Mouse (Mus musculus): Measurements from ENCODE around the gene Gm10642. TPM values are rescaled to one million over a fixed set of nuclear protein-coding genes. Genes with fewer than 3 reads are reported as not detected.

Gm10642 gene
- polyA plus RNA-seq, 1 experiment from 2014 or later: 0.50 TPM

GRCm38 (mm10) chr9:70653875-70654274, 2.2 kb upstream of the Gm10642 start:
- Histone ChIP-seq H3K4me2 (ENCODE audit: low read length) (no peak overlapping the region), H3K36me3 (ENCODE audit: control insufficient read depth, insufficient read depth, low read length) (no peaks in the 10 kb centered on the region), H3K9me3 (ENCODE audit: control insufficient read depth, low read length) (no peaks in the 10 kb centered on the region), H3K27me3 (replicated peaks; ENCODE audit: control insufficient read depth, insufficient read depth, low read length) (no peaks in the 10 kb centered on the region), H3K9ac (ENCODE audit: low read length) (no peak overlapping the region), H3K27ac (ENCODE audit: low read depth) (no peak overlapping the region), H3K4me1 (replicated peaks; ENCODE audit: control insufficient read depth, insufficient read depth, low read length) (0 out of 2 replicates have a peak, but pooled peaks cover 4% of the 10 kb centered on the region), H3K4me3 (ENCODE audit: low read depth, low read length) (no peak overlapping the region)
- ATAC-seq (replicated peaks; ENCODE audit: low FRiP score, low TSS enrichment, low read depth) (no peak), DNase-seq (ENCODE audit: low spot score) (no peak)
- WGBS: 58% methylated on average over 2 of the region's 2 CpGs

- H3K4me3 ChIP-seq (ENCODE audit: low read depth, low read length): no peak overlapping the region
- 82% methylated on average over 4 of the region's 4 CpGs for WGBS
- no peak for ATAC-seq (replicated peaks; ENCODE audit: low FRiP score, low TSS enrichment, low read depth)
These were observed 1.6 kb upstream of the Gm10642 start for GRCm38 (mm10) chr9:70654496-70654895.

GRCm38 (mm10) chr9:70655764-70656129, 304 bp upstream of the Gm10642 start:
- peak overlapping the region; percentile 78; the same call in 1 of the 2 replicates for H3K9ac ChIP-seq (ENCODE audit: low read length)
- no peak for DNase-seq (ENCODE audit: low spot score)
- peak overlapping the region; percentile 80 for H3K4me2 ChIP-seq (ENCODE audit: low read length)
- peak overlapping the region; percentile 81 for H3K4me3 ChIP-seq (ENCODE audit: low read depth, low read length)
- ATAC-seq (replicated peaks; ENCODE audit: low FRiP score, low TSS enrichment, low read depth): no peak
- H3K27me3 ChIP-seq (replicated peaks; ENCODE audit: control insufficient read depth, insufficient read depth, low read length): no peaks in the 10 kb centered on the region
- no peaks in the 10 kb centered on the region for H3K9me3 ChIP-seq (ENCODE audit: control insufficient read depth, low read length)
- 32% methylated on average over 2 of the region's 2 CpGs for WGBS
- no peak overlapping the region for H3K27ac ChIP-seq (ENCODE audit: low read depth)
- H3K36me3 ChIP-seq (ENCODE audit: control insufficient read depth, insufficient read depth, low read length): no peaks in the 10 kb centered on the region
- 0 out of 2 replicates have a peak, but pooled peaks cover 4% of the 10 kb centered on the region for H3K4me1 ChIP-seq (replicated peaks; ENCODE audit: control insufficient read depth, insufficient read depth, low read length)

More at GRCm38 (mm10) chr9:70654496-70654895, 1.6 kb upstream of the Gm10642 start:
- Histone ChIP-seq H3K9me3 (ENCODE audit: control insufficient read depth, low read length) (no peaks in the 10 kb centered on the region), H3K9ac (ENCODE audit: low read length) (no peak overlapping the region), H3K27me3 (replicated peaks; ENCODE audit: control insufficient read depth, insufficient read depth, low read length) (no peaks in the 10 kb centered on the region), H3K4me1 (replicated peaks; ENCODE audit: control insufficient read depth, insufficient read depth, low read length) (0 out of 2 replicates have a peak, but pooled peaks cover 4% of the 10 kb centered on the region), H3K36me3 (ENCODE audit: control insufficient read depth, insufficient read depth, low read length) (no peaks in the 10 kb centered on the region), H3K4me2 (ENCODE audit: low read length) (no peak overlapping the region), H3K27ac (ENCODE audit: low read depth) (no peak overlapping the region)
- DNase-seq (ENCODE audit: low spot score): no peak

GRCm38 (mm10) chr9:70657013-70657967, 1.2 kb downstream of the Gm10642 start, which contains the start of gene Mindy2:
Gene Mindy2 (minus strand): TSS chr9:70657174.
- peak; percentile 98 for DNase-seq (ENCODE audit: low spot score)
- H3K4me1 ChIP-seq (replicated peaks; ENCODE audit: control insufficient read depth, insufficient read depth, low read length): 0 out of 2 replicates have a peak, but pooled peaks cover 4% of the 10 kb centered on the region
- H3K9ac ChIP-seq (ENCODE audit: low read length): peak within 1 kb of the TSS; percentile 78
- no peaks in the 10 kb centered on the region for H3K9me3 ChIP-seq (ENCODE audit: control insufficient read depth, low read length)
- H3K4me3 ChIP-seq (ENCODE audit: low read depth, low read length): peak within 1 kb of the TSS; percentile 81
- ATAC-seq (replicated peaks; ENCODE audit: low FRiP score, low TSS enrichment, low read depth): peak; percentile 98
- no peaks in the 10 kb centered on the region for H3K36me3 ChIP-seq (ENCODE audit: control insufficient read depth, insufficient read depth, low read length)
- no peaks in the 10 kb centered on the region for H3K27me3 ChIP-seq (replicated peaks; ENCODE audit: control insufficient read depth, insufficient read depth, low read length)
- H3K4me2 ChIP-seq (ENCODE audit: low read length): peak within 1 kb of the TSS; percentile 80
- peak within 1 kb of the TSS; percentile 90 for H3K27ac ChIP-seq (ENCODE audit: low read depth)
- 2% methylated on average over 67 of the region's 67 CpGs for WGBS

- WGBS: 84% methylated on average over 2 of the region's 2 CpGs
- ATAC-seq (replicated peaks; ENCODE audit: low FRiP score, low TSS enrichment, low read depth): no peak
These were observed 2.2 kb downstream of the Gm10642 start for GRCm38 (mm10) chr9:70658266-70658665.

GRCm38 (mm10) chr9:70664847-70665246, 8.8 kb downstream of the Gm10642 start:
- no peak overlapping the region for H3K4me3 ChIP-seq (ENCODE audit: low read depth, low read length)
- ATAC-seq (replicated peaks; ENCODE audit: low FRiP score, low TSS enrichment, low read depth) (no peak), DNase-seq (ENCODE audit: low spot score) (no peak)
- H3K9ac ChIP-seq (ENCODE audit: low read length): no peak overlapping the region
- no peak overlapping the region for H3K4me2 ChIP-seq (ENCODE audit: low read length)
- no peaks in the 10 kb centered on the region for H3K4me1 ChIP-seq (replicated peaks; ENCODE audit: control insufficient read depth, insufficient read depth, low read length)
- H3K27ac ChIP-seq (ENCODE audit: low read depth): no peak overlapping the region
- no peaks in the 10 kb centered on the region for H3K27me3 ChIP-seq (replicated peaks; ENCODE audit: control insufficient read depth, insufficient read depth, low read length)
- WGBS: 80% methylated on average over 4 of the region's 4 CpGs
- no peaks in the 10 kb centered on the region for H3K36me3 ChIP-seq (ENCODE audit: control insufficient read depth, insufficient read depth, low read length)
- H3K9me3 ChIP-seq (ENCODE audit: control insufficient read depth, low read length): no peaks in the 10 kb centered on the region

More at GRCm38 (mm10) chr9:70658266-70658665, 2.2 kb downstream of the Gm10642 start:
- H3K27ac ChIP-seq (ENCODE audit: low read depth): no peak overlapping the region
- H3K9me3 ChIP-seq (ENCODE audit: control insufficient read depth, low read length): no peaks in the 10 kb centered on the region
- no peak for DNase-seq (ENCODE audit: low spot score)
- H3K36me3 ChIP-seq (ENCODE audit: control insufficient read depth, insufficient read depth, low read length): no peaks in the 10 kb centered on the region
- H3K4me3 ChIP-seq (ENCODE audit: low read depth, low read length): no peak overlapping the region
- no peak overlapping the region for H3K4me2 ChIP-seq (ENCODE audit: low read length)
- H3K4me1 ChIP-seq (replicated peaks; ENCODE audit: control insufficient read depth, insufficient read depth, low read length): 0 out of 2 replicates have a peak, but pooled peaks cover 4% of the 10 kb centered on the region
- H3K27me3 ChIP-seq (replicated peaks; ENCODE audit: control insufficient read depth, insufficient read depth, low read length): no peaks in the 10 kb centered on the region
- H3K9ac ChIP-seq (ENCODE audit: low read length): no peak overlapping the region

- DNase-seq (ENCODE audit: low spot score) (no peak), ATAC-seq (replicated peaks; ENCODE audit: low FRiP score, low TSS enrichment, low read depth) (no peak)
- no peaks in the 10 kb centered on the region for H3K9me3 ChIP-seq (ENCODE audit: control insufficient read depth, low read length)
- no peak overlapping the region for H3K4me3 ChIP-seq (ENCODE audit: low read depth, low read length)
- no peak overlapping the region for H3K27ac ChIP-seq (ENCODE audit: low read depth)
- H3K36me3 ChIP-seq (ENCODE audit: control insufficient read depth, insufficient read depth, low read length): no peaks in the 10 kb centered on the region
- no peak overlapping the region for H3K4me2 ChIP-seq (ENCODE audit: low read length)
- no peaks in the 10 kb centered on the region for H3K27me3 ChIP-seq (replicated peaks; ENCODE audit: control insufficient read depth, insufficient read depth, low read length)
- H3K9ac ChIP-seq (ENCODE audit: low read length): no peak overlapping the region
- H3K4me1 ChIP-seq (replicated peaks; ENCODE audit: control insufficient read depth, insufficient read depth, low read length): no peaks in the 10 kb centered on the region
- WGBS: 75% methylated on average over 16 of the region's 16 CpGs
These were observed 9.5 kb downstream of the Gm10642 start for GRCm38 (mm10) chr9:70665372-70666145.

- 70% methylated on average over 7 of the region's 7 CpGs for WGBS
- H3K36me3 ChIP-seq (ENCODE audit: control insufficient read depth, insufficient read depth, low read length): no peaks in the 10 kb centered on the region
- H3K27ac ChIP-seq (ENCODE audit: low read depth): no peak overlapping the region
- ATAC-seq (replicated peaks; ENCODE audit: low FRiP score, low TSS enrichment, low read depth): no peak
- no peak for DNase-seq (ENCODE audit: low spot score)
- no peak overlapping the region for H3K9ac ChIP-seq (ENCODE audit: low read length)
- 0 out of 2 replicates have a peak, but pooled peaks cover 4% of the 10 kb centered on the region for H3K4me1 ChIP-seq (replicated peaks; ENCODE audit: control insufficient read depth, insufficient read depth, low read length)
- no peak overlapping the region for H3K4me3 ChIP-seq (ENCODE audit: low read depth, low read length)
- no peaks in the 10 kb centered on the region for H3K27me3 ChIP-seq (replicated peaks; ENCODE audit: control insufficient read depth, insufficient read depth, low read length)
- H3K9me3 ChIP-seq (ENCODE audit: control insufficient read depth, low read length): no peaks in the 10 kb centered on the region
- H3K4me2 ChIP-seq (ENCODE audit: low read length): no peak overlapping the region
These were observed 10.8 kb downstream of the Gm10642 start for GRCm38 (mm10) chr9:70666811-70667210.

Measured in intestine, embryonic 14.5 days (tissue).